Mouse (Mus musculus): ENCODE data around the gene Tcf3. TPM values are rescaled to one million over a fixed set of nuclear protein-coding genes. Genes with fewer than 3 reads are reported as not detected.

Tcf3 gene
- polyA plus RNA-seq, 1 experiment from 2014 or later, result 34.5 TPM

- 77% methylated on average over 7 of the region's 7 CpGs for WGBS
- no peak for TF ChIP-seq CTCF (IDR thresholded peaks at IDR 0.05; ENCODE audit: low read depth)
- Histone ChIP-seq H3K27me3 (replicated peaks; ENCODE audit: control insufficient read depth, insufficient read depth, low read length) (no peaks in the 10 kb centered on the region), H3K4me2 (replicated peaks; ENCODE audit: low read depth) (no peak overlapping the region), H3K4me3 (ENCODE audit: low read depth, low read length) (no peak overlapping the region), H3K4me1 (replicated peaks; ENCODE audit: control insufficient read depth, insufficient read depth, low read length) (0 out of 2 replicates have a peak, but pooled peaks cover 3% of the 10 kb centered on the region), H3K9me3 (ENCODE audit: control insufficient read depth) (no peaks in the 10 kb centered on the region), H3K9ac (ENCODE audit: low read depth, low read length) (no peak overlapping the region), H3K27ac (ENCODE audit: low read depth, low read length) (peak overlapping the region; percentile 2; the same call in 1 of the 2 replicates), H3K36me3 (ENCODE audit: control insufficient read depth, insufficient read depth) (peaks cover 25% of the 10 kb centered on the region; the same call in 1 of the 2 replicates)
- ATAC-seq, result no peak
Measured at GRCm38 (mm10) chr10:80382641-80383365, 50.6 kb downstream of the Tcf3 start.

- no peaks in the 10 kb centered on the region for H3K9me3 ChIP-seq (ENCODE audit: control insufficient read depth)
- no peak overlapping the region for H3K4me3 ChIP-seq (ENCODE audit: low read depth, low read length)
- peaks cover 25% of the 10 kb centered on the region; the same call in 1 of the 2 replicates for H3K36me3 ChIP-seq (ENCODE audit: control insufficient read depth, insufficient read depth)
- ATAC-seq, result no peak
- no peaks in the 10 kb centered on the region for H3K4me1 ChIP-seq (replicated peaks; ENCODE audit: control insufficient read depth, insufficient read depth, low read length)
- H3K9ac ChIP-seq (ENCODE audit: low read depth, low read length), result no peak overlapping the region
- 50% methylated on average over 10 of the region's 10 CpGs for WGBS
- no peak overlapping the region for H3K27ac ChIP-seq (ENCODE audit: low read depth, low read length)
- no peaks in the 10 kb centered on the region for H3K27me3 ChIP-seq (replicated peaks; ENCODE audit: control insufficient read depth, insufficient read depth, low read length)
- peak; percentile 77 for TF ChIP-seq CTCF (IDR thresholded peaks at IDR 0.05; ENCODE audit: low read depth)
- H3K4me2 ChIP-seq (replicated peaks; ENCODE audit: low read depth), result no peak overlapping the region
Measured at GRCm38 (mm10) chr10:80377716-80378115, 55.7 kb downstream of the Tcf3 start.

- Histone ChIP-seq H3K4me2 (replicated peaks; ENCODE audit: low read depth) (no peak overlapping the region), H3K36me3 (ENCODE audit: control insufficient read depth, insufficient read depth) (peaks cover 11% of the 10 kb centered on the region; the same call in 1 of the 2 replicates), H3K9ac (ENCODE audit: low read depth, low read length) (no peak overlapping the region), H3K4me1 (replicated peaks; ENCODE audit: control insufficient read depth, insufficient read depth, low read length) (no peaks in the 10 kb centered on the region), H3K27me3 (replicated peaks; ENCODE audit: control insufficient read depth, insufficient read depth, low read length) (no peaks in the 10 kb centered on the region), H3K9me3 (ENCODE audit: control insufficient read depth) (no peaks in the 10 kb centered on the region), H3K27ac (ENCODE audit: low read depth, low read length) (no peak overlapping the region), H3K4me3 (ENCODE audit: low read depth, low read length) (no peak overlapping the region)
- peak; percentile 93 for TF ChIP-seq CTCF (IDR thresholded peaks at IDR 0.05; ENCODE audit: low read depth)
- WGBS, result 4% methylated on average over 7 of the region's 7 CpGs
- ATAC-seq, result no peak
Measured at GRCm38 (mm10) chr10:80376160-80376559, 57.3 kb downstream of the Tcf3 start.

GRCm38 (mm10) chr10:80374063-80374462 lies 59.4 kb downstream of the Tcf3 start:
- H3K36me3 ChIP-seq (ENCODE audit: control insufficient read depth, insufficient read depth), result no peaks in the 10 kb centered on the region
- peak; percentile 51 for ATAC-seq
- H3K27me3 ChIP-seq (replicated peaks; ENCODE audit: control insufficient read depth, insufficient read depth, low read length), result no peaks in the 10 kb centered on the region
- peak; percentile 83 for TF ChIP-seq CTCF (IDR thresholded peaks at IDR 0.05; ENCODE audit: low read depth)
- H3K4me1 ChIP-seq (replicated peaks; ENCODE audit: control insufficient read depth, insufficient read depth, low read length), result no peaks in the 10 kb centered on the region
- H3K27ac ChIP-seq (ENCODE audit: low read depth, low read length), result no peak overlapping the region
- H3K9me3 ChIP-seq (ENCODE audit: control insufficient read depth), result no peaks in the 10 kb centered on the region
- H3K4me2 ChIP-seq (replicated peaks; ENCODE audit: low read depth), result no peak overlapping the region
- no peak overlapping the region for H3K9ac ChIP-seq (ENCODE audit: low read depth, low read length)
- H3K4me3 ChIP-seq (ENCODE audit: low read depth, low read length), result no peak overlapping the region
- 29% methylated on average over 6 of the region's 6 CpGs for WGBS

GRCm38 (mm10) chr10:80372706-80373105 lies 60.7 kb downstream of the Tcf3 start:
- no peaks in the 10 kb centered on the region for H3K9me3 ChIP-seq (ENCODE audit: control insufficient read depth)
- no peak for ATAC-seq
- WGBS, result 88% methylated on average over 6 of the region's 6 CpGs
- no peak overlapping the region for H3K9ac ChIP-seq (ENCODE audit: low read depth, low read length)
- H3K4me1 ChIP-seq (replicated peaks; ENCODE audit: control insufficient read depth, insufficient read depth, low read length), result no peaks in the 10 kb centered on the region
- H3K4me2 ChIP-seq (replicated peaks; ENCODE audit: low read depth), result no peak overlapping the region
- no peak for TF ChIP-seq CTCF (IDR thresholded peaks at IDR 0.05; ENCODE audit: low read depth)
- H3K4me3 ChIP-seq (ENCODE audit: low read depth, low read length), result no peak overlapping the region
- H3K27me3 ChIP-seq (replicated peaks; ENCODE audit: control insufficient read depth, insufficient read depth, low read length), result no peaks in the 10 kb centered on the region
- H3K36me3 ChIP-seq (ENCODE audit: control insufficient read depth, insufficient read depth), result no peaks in the 10 kb centered on the region
- no peak overlapping the region for H3K27ac ChIP-seq (ENCODE audit: low read depth, low read length)

- Histone ChIP-seq H3K9me3 (ENCODE audit: control insufficient read depth) (no peaks in the 10 kb centered on the region), H3K4me1 (replicated peaks; ENCODE audit: control insufficient read depth, insufficient read depth, low read length) (no peaks in the 10 kb centered on the region), H3K4me3 (ENCODE audit: low read depth, low read length) (no peak overlapping the region), H3K9ac (ENCODE audit: low read depth, low read length) (no peak overlapping the region), H3K36me3 (ENCODE audit: control insufficient read depth, insufficient read depth) (no peaks in the 10 kb centered on the region), H3K4me2 (replicated peaks; ENCODE audit: low read depth) (no peak overlapping the region), H3K27ac (ENCODE audit: low read depth, low read length) (no peak overlapping the region), H3K27me3 (replicated peaks; ENCODE audit: control insufficient read depth, insufficient read depth, low read length) (no peaks in the 10 kb centered on the region)
- no peak for ATAC-seq
- 56% methylated on average over 9 of the region's 9 CpGs for WGBS
- no peak for TF ChIP-seq CTCF (IDR thresholded peaks at IDR 0.05; ENCODE audit: low read depth)
Measured at GRCm38 (mm10) chr10:80371983-80372382, 61.5 kb downstream of the Tcf3 start.

Measured in intestine, postnatal 0 days (tissue).